Mouse (Mus musculus) CH12.LX (cell line): Measurements from ENCODE around the gene Rps25. TPM values are rescaled to one million over a fixed set of nuclear protein-coding genes. Genes with fewer than 3 reads are reported as not detected.

ENCODE experiments used
- DNase-seq: peaks from one replicate; pipeline ENCODE4 v3.0.0-alpha.2; 2013; ENCODE audit errors: extremely low read depth
- H3K27ac ChIP-seq: 2 replicates; pipeline ENCODE4 v1.5.1; 2012; ENCODE audit warnings: low read depth, mild to moderate bottlenecking, control low read depth, moderate library complexity; ENCODE audit not compliant: insufficient read depth
- H3K27me3 ChIP-seq: replicated peaks from 2 replicates; pipeline ENCODE3; 2012; ENCODE audit warnings: inconsistent platforms
- H3K36me3 ChIP-seq, 2 experiments: replicated peaks in 1 of 2; 2 replicates each; pipeline versions ENCODE3 to v1.6.1; 2012; ENCODE audit warnings: inconsistent platforms in 1 of 2, low read length in 1 of 2, mild to moderate bottlenecking in 1 of 2, mixed read lengths in 1 of 2, moderate library complexity in 1 of 2; ENCODE audit not compliant: control insufficient read depth in 1 of 2, insufficient read depth in 1 of 2
- H3K4me1 ChIP-seq, 2 experiments: 2 replicates each; pipeline ENCODE4 v1.6.1; 2012; ENCODE audit warnings: inconsistent platforms in 1 of 2, moderate library complexity in 1 of 2; ENCODE audit not compliant: insufficient read depth in 2 of 2, control insufficient read depth in 1 of 2
- H3K4me2 ChIP-seq: 2 replicates; pipeline ENCODE4 v1.6.1; 2012; ENCODE audit warnings: low read depth, mild to moderate bottlenecking, control low read depth; ENCODE audit not compliant: poor library complexity, insufficient read depth, severe bottlenecking
- H3K4me3 ChIP-seq, 3 experiments: fragments of 150-350 bp in 1 of 3; sonication (generic) in 1 of 3; replicated peaks in 1 of 3; 2 replicates each; pipeline versions ENCODE3 to v1.5.1; 2011 to 2012; ENCODE audit warnings: low read depth in 2 of 3, low read length in 2 of 3, mild to moderate bottlenecking in 2 of 3, moderate library complexity in 2 of 3, control low read depth in 1 of 3, improper control_type of control experiment in 1 of 3, inconsistent platforms in 1 of 3, mixed read lengths in 1 of 3; ENCODE audit not compliant: poor library complexity in 1 of 3
- H3K79me2 ChIP-seq: replicated peaks from 2 replicates; pipeline ENCODE4 v1.6.1; 2012; ENCODE audit warnings: mild to moderate bottlenecking, moderate library complexity; ENCODE audit not compliant: control insufficient read depth, poor library complexity, insufficient read depth, severe bottlenecking; ENCODE audit errors: extremely low read depth
- H3K9ac ChIP-seq: 2 replicates; pipeline ENCODE4 v1.6.1; 2012; ENCODE audit warnings: low read depth, mild to moderate bottlenecking, control low read depth, moderate library complexity; ENCODE audit not compliant: insufficient read depth
- H3K9me3 ChIP-seq: replicated peaks from 2 replicates; pipeline ENCODE3; 2012; ENCODE audit warnings: low read length, inconsistent platforms, mixed read lengths
- CHD1 ChIP-seq: IDR thresholded peaks from 2 replicates; pipeline ENCODE4 v1.6.1; 2012; ENCODE audit warnings: low read depth, low read length, improper control_type of control experiment, inconsistent platforms
- CHD2 ChIP-seq: IDR thresholded peaks from 2 replicates; pipeline ENCODE4 v1.6.1; 2011; ENCODE audit warnings: low read length, improper control_type of control experiment
- CTCF ChIP-seq, 2 experiments: IDR thresholded peaks in 1 of 2; conservative IDR thresholded peaks in 1 of 2; 2 replicates each; pipeline ENCODE4 v1.5.1; 2011 to 2012; ENCODE audit warnings: low read depth in 2 of 2, low read length in 2 of 2, improper control_type of control experiment in 1 of 2, inconsistent platforms in 1 of 2, mild to moderate bottlenecking in 1 of 2, moderate library complexity in 1 of 2
- E2F4 ChIP-seq: IDR thresholded peaks from 2 replicates; pipeline ENCODE4 v1.6.1; 2011; ENCODE audit warnings: low read depth, low read length, improper control_type of control experiment; ENCODE audit not compliant: insufficient replicate concordance
- ELF1 ChIP-seq: IDR thresholded peaks from 2 replicates; pipeline ENCODE4 v1.6.1; 2014; ENCODE audit warnings: low read depth, mild to moderate bottlenecking, inconsistent platforms, low read length, improper control_type of control experiment
- ETS1 ChIP-seq: conservative IDR thresholded peaks from 2 replicates; pipeline ENCODE4 v1.6.1; 2012; ENCODE audit warnings: low read depth, mild to moderate bottlenecking, inconsistent platforms, low read length, improper control_type of control experiment, moderate library complexity
- HCFC1 ChIP-seq: IDR thresholded peaks from 2 replicates; pipeline ENCODE4 v1.6.1; 2012; ENCODE audit warnings: low read depth, mild to moderate bottlenecking, inconsistent platforms, low read length, improper control_type of control experiment
- IRF4 ChIP-seq: IDR thresholded peaks from 2 replicates; pipeline ENCODE4 v1.6.1; 2014; ENCODE audit warnings: low read depth, mild to moderate bottlenecking, inconsistent platforms, low read length, improper control_type of control experiment
- JUN ChIP-seq: IDR thresholded peaks from 2 replicates; pipeline ENCODE4 v1.6.1; 2011; ENCODE audit warnings: low read depth, mild to moderate bottlenecking, low read length, improper control_type of control experiment, moderate library complexity; ENCODE audit not compliant: insufficient read depth
- JUND ChIP-seq: conservative IDR thresholded peaks from 2 replicates; pipeline ENCODE4 v1.6.1; 2011; ENCODE audit warnings: low read depth, low read length, improper control_type of control experiment
- MAX ChIP-seq: IDR thresholded peaks from 2 replicates; pipeline ENCODE4 v1.6.1; 2011; ENCODE audit warnings: low read length, improper control_type of control experiment
- MEF2A ChIP-seq: IDR thresholded peaks from 2 replicates; pipeline ENCODE4 v1.6.1; 2014; ENCODE audit warnings: low read depth, mild to moderate bottlenecking, inconsistent platforms, low read length, improper control_type of control experiment, borderline replicate concordance
- MYC ChIP-seq: IDR thresholded peaks from 2 replicates; pipeline ENCODE4 v1.6.1; 2011; ENCODE audit warnings: low read depth, mild to moderate bottlenecking, improper control_type of control experiment, low read length
- NELFE ChIP-seq: IDR thresholded peaks from 2 replicates; pipeline ENCODE4 v1.6.1; 2011; ENCODE audit warnings: low read depth, low read length, improper control_type of control experiment
- NRF1 ChIP-seq: IDR thresholded peaks from 2 replicates; pipeline ENCODE4 v1.6.1; 2014; ENCODE audit warnings: low read depth, mild to moderate bottlenecking, inconsistent platforms, low read length, improper control_type of control experiment, moderate library complexity
- POLR2A ChIP-seq: IDR thresholded peaks from 2 replicates; pipeline ENCODE4 v1.6.1; 2011; ENCODE audit warnings: low read depth, mild to moderate bottlenecking, improper control_type of control experiment, low read length
- POLR2AphosphoS2 ChIP-seq: IDR thresholded peaks from 2 replicates; pipeline ENCODE4 v1.6.1; 2011; ENCODE audit warnings: low read depth, low read length, improper control_type of control experiment
- RAD21 ChIP-seq: IDR thresholded peaks from 2 replicates; pipeline ENCODE4 v1.6.1; 2011; ENCODE audit warnings: low read depth, mild to moderate bottlenecking, low read length, improper control_type of control experiment, moderate library complexity
- RCOR1 ChIP-seq: conservative IDR thresholded peaks from 2 replicates; pipeline ENCODE4 v1.6.1; 2012; ENCODE audit warnings: low read depth, mild to moderate bottlenecking, inconsistent platforms, low read length, improper control_type of control experiment
- SIN3A ChIP-seq: IDR thresholded peaks from 2 replicates; pipeline ENCODE4 v1.6.1; 2012; ENCODE audit warnings: low read length, improper control_type of control experiment, inconsistent platforms
- SMC3 ChIP-seq: IDR thresholded peaks from 2 replicates; pipeline ENCODE4 v1.6.1; 2011; ENCODE audit warnings: low read depth, low read length, improper control_type of control experiment
- TBP ChIP-seq: conservative IDR thresholded peaks from 2 replicates; pipeline ENCODE4 v1.6.1; 2011; ENCODE audit warnings: low read depth, low read length, improper control_type of control experiment
- TCF12 ChIP-seq: IDR thresholded peaks from 2 replicates; pipeline ENCODE4 v1.6.1; 2014; ENCODE audit warnings: low read depth, mild to moderate bottlenecking, inconsistent platforms, low read length, improper control_type of control experiment
- UBTF ChIP-seq: IDR thresholded peaks from 2 replicates; pipeline ENCODE4 v1.6.1; 2012; ENCODE audit warnings: low read depth, mild to moderate bottlenecking, inconsistent platforms, low read length, improper control_type of control experiment, moderate library complexity
- USF1 ChIP-seq: IDR thresholded peaks from 2 replicates; pipeline ENCODE4 v1.6.1; 2014; ENCODE audit warnings: low read depth, mild to moderate bottlenecking, inconsistent platforms, low read length, improper control_type of control experiment
- USF2 ChIP-seq: conservative IDR thresholded peaks from 2 replicates; pipeline ENCODE4 v1.6.1; 2011; ENCODE audit warnings: low read depth, low read length, improper control_type of control experiment
- ZKSCAN1 ChIP-seq: IDR thresholded peaks from 2 replicates; pipeline ENCODE4 v1.6.1; 2012; ENCODE audit warnings: low read depth, inconsistent platforms, low read length, improper control_type of control experiment, borderline replicate concordance
- ZMIZ1 ChIP-seq: IDR thresholded peaks from 2 replicates; pipeline ENCODE4 v1.6.1; 2012; ENCODE audit warnings: low read depth, mild to moderate bottlenecking, inconsistent platforms, low read length, improper control_type of control experiment
- ZNF384 ChIP-seq: IDR thresholded peaks from 2 replicates; pipeline ENCODE4 v1.6.1; 2012; ENCODE audit warnings: low read depth, low read length, improper control_type of control experiment, inconsistent platforms
- dilution Hi-C: fragments of 300-500 bp; cut with MboI; formaldehyde crosslinking; loops from 2 replicates; pipeline ENCODE4 v1.14.3; 2020; ENCODE audit warnings: low sequenced_read_pairs; ENCODE audit not compliant: extremely low pct_unique_long_range_greater_than_20kb, extremely low pct_ligation_motif_present
- in situ Hi-C: fragments of 300-500 bp; cut with MboI; formaldehyde crosslinking; loops from 3 replicates; pipeline ENCODE4 v1.14.3; 2019; ENCODE audit warnings: low sequenced_read_pairs, low pct_ligation_motif_present, low pct_unique_long_range_greater_than_20kb, mixed read lengths
- polyA plus RNA-seq: library from polyadenylated mRNA; unstranded; fragments of >175 nt; gene quantifications from 2 replicates; pipeline ENCODE4 v1.2.1, GENCODE M21; 2012; ENCODE audit warnings: low read depth; ENCODE audit not compliant: insufficient read length
- total RNA-seq, 2 experiments: library from RNA; depleted of rRNA; stranded (reverse); fragments of 300-350 nt in 1 of 2; fragments of >200 nt in 1 of 2; gene quantifications; 2 replicates each; pipeline ENCODE4 v1.2.3; 2012 to 2014

Gene Rps25
- total and polyA plus RNA-seq, 3 experiments = 2,535 to 3,378 (median 3,250) TPM

GRCm38 (mm10) chr9:44391466-44391865 is 15.5 kb upstream of the Rps25 start:
- TF ChIP-seq RAD21 (peak; percentile 21), IRF4 (no peak), CTCF (conservative IDR thresholded peaks at IDR 0.05 in 1 of 2, IDR thresholded peaks at IDR 0.05 in 1 of 2; ENCODE audit: low read depth in 2 of 2, low read length in 2 of 2) (peak; percentile 72 to 75), CHD1 (no peak), SMC3 (peak; percentile 69), JUN (no peak), ZMIZ1 (no peak)
- dilution Hi-C loops = no loop called here
- Histone ChIP-seq H3K79me2 (no peaks in the 10 kb centered on the region), H3K4me3 (no peak overlapping the region), H3K9me3 (no peaks in the 10 kb centered on the region), H3K4me1 (peaks cover 2 to 24% of the 10 kb centered on the region in 2 experiments; a peak in 3 of 4 replicates), H3K27me3 (no peaks in the 10 kb centered on the region), H3K9ac (no peak overlapping the region), H3K4me2 (no peak overlapping the region), H3K27ac (no peak overlapping the region), H3K36me3 (peaks cover 45 to 64% of the 10 kb centered on the region in 2 experiments)
- in situ Hi-C loops = no loop called here
- peak; percentile 61 for DNase-seq

GRCm38 (mm10) chr9:44396684-44397411 is 10.1 kb upstream of the Rps25 start, which contains the start of gene Slc37a4:
Gene Slc37a4, plus strand, starts transcription at chr9:44396852.
- H3K79me2 ChIP-seq = no peaks in the 10 kb centered on the region
- in situ Hi-C loops = loop anchor here (5.0 kb wide), 1 partner anchor 55 kb away; the partner anchor contains the start of gene Hmbs
- H3K9me3 ChIP-seq = no peaks in the 10 kb centered on the region
- peak within 1 kb of the TSS; percentile 58 to 80 (median 64) for H3K4me3 ChIP-seq
- dilution Hi-C loops = no loop called here
- H3K27me3 ChIP-seq = no peaks in the 10 kb centered on the region
- H3K27ac ChIP-seq = peak within 1 kb of the TSS; percentile 15; the same call in 1 of the 2 replicates
- peaks cover 21 to 48% of the 10 kb centered on the region in 2 experiments for H3K36me3 ChIP-seq
- peak within 1 kb of the TSS; percentile 81 for H3K4me2 ChIP-seq
- peak; percentile 89 for TF ChIP-seq POLR2A
- TF ChIP-seq ELF1 = peak; percentile 92
- peak; percentile 68 for TF ChIP-seq SIN3A
- no peak for TF ChIP-seq UBTF
- TF ChIP-seq ZKSCAN1 = no peak
- TF ChIP-seq E2F4 = no peak
- no peak for TF ChIP-seq ZNF384
- TF ChIP-seq POLR2AphosphoS2 = peak; percentile 69; the same call in 1 of the 2 replicates
- peak; percentile 44; the same call in 1 of the 2 replicates for TF ChIP-seq CHD2
- TF ChIP-seq USF2 = peak; percentile 84
- peak; percentile 88 for TF ChIP-seq TBP
- peak; percentile 60; the same call in 1 of the 2 replicates for TF ChIP-seq MEF2A
- TF ChIP-seq NELFE = peak; percentile 85
- TF ChIP-seq TCF12 = peak; percentile 38; the same call in 1 of the 2 replicates
- TF ChIP-seq HCFC1 = peak; percentile 64
- TF ChIP-seq IRF4 = peak; percentile 8
- TF ChIP-seq USF1 = peak; percentile 89
- TF ChIP-seq ETS1 = 0 out of 2 replicates have a peak, but pooled peaks have one; percentile 23
- peak; percentile 96 for TF ChIP-seq NRF1
- no peak for TF ChIP-seq RCOR1
- TF ChIP-seq MAX = peak; percentile 72
- TF ChIP-seq ZMIZ1 = peak; percentile 91
- TF ChIP-seq JUND = no peak
- TF ChIP-seq MYC = 0 out of 2 replicates have a peak, but pooled peaks have one; percentile 13
- peak within 1 kb of the TSS; percentile 64 for H3K9ac ChIP-seq
- DNase-seq = peak; percentile 97
- peaks cover 10 to 71% of the 10 kb centered on the region in 2 experiments for H3K4me1 ChIP-seq
